Mouse (Mus musculus): ENCODE measurements around the gene Rela.

The Rela gene

DNA sequence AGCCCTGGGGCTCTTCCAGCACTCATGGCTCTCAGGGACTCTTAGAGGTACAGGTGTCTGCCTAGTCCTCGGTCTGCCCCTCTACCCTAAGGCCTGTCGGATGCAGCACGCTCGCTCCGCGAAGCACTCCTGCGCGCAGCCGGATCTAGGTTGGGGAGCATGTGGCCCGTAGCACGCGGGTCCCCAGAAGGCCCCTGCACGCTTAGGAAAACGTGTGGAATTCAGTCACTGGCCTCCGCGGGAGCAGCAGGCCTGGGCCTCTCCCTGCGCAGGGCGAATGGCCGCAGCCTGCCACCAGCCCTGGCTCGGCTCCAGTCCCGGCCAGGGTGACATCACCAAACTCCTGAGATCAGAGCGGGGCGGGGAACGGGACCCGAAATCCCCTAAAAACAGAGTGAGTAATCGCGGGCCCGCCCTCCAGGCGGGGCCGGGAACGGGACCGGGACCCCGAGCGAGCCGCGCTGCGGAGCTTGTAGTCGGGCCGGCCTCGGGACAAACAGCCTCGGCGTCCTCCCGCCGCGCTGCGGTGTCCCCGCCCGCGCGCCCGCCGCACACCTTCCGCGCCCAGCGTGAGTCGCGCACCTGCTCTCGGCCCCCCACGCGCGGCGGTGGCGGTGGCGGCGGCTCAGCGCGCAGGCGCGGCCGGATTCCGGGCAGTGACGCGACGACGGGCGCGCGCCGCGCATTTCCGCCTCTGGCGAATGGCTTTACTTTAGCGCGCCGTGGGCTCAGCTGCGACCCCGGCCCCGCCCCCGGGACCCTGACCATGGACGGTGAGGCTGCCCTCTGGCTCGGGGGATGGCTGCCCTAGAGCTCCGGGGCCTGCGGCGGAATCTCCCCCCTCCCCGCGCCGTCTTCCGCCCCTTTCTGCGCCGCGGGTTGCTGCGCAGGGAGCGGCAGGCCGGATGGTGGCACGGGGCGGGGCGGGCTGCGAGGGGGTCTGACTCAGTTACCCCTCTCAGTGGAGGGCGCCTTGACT, at the start of gene Rela:
TSS of gene Rela (plus strand) at position 415 of the 979 bp plus-strand sequence.
- DNase-seq: peak; percentile 92

DNA sequence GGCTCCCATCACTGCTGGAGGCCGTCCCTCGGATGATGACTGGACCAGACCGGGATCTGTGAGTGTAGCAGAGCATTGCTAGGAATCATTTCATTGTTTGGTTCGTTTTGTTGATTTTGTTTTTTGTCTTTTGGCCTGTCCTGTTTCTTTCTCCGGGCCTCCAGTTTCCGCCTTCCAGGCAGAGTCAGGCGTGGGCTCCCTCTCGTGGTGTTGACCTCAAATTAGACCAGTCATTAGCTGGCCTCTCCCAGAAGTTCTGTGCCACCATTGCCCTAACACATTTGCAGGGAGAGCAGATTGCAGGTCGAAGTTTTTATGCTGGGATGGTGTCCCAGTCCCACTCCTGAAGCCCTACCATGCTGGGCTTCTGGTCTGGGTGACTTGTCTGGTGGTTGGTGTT, 48.1 kb upstream of the Rela start:
- no peak for DNase-seq

DNA sequence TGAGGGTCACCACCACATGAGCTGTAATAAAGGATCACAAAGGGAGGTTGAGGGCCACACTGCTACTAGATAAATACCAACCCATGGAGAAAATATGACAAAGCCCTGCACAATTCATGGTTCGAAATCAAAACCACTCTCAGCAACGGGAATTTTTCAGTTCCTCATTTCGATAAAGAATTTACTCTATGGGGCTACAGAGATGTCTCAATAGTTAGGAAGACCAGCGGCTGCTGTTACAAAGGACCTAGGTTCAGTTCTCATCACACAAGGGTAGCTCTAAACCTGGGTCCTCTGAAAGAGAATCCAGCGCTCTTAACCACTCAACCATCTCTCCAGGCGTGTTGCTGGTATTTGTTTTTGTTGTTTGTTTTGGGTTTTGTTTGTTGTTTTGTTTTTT, 45.4 kb upstream of the Rela start:
- DNase-seq: no peak

DNA sequence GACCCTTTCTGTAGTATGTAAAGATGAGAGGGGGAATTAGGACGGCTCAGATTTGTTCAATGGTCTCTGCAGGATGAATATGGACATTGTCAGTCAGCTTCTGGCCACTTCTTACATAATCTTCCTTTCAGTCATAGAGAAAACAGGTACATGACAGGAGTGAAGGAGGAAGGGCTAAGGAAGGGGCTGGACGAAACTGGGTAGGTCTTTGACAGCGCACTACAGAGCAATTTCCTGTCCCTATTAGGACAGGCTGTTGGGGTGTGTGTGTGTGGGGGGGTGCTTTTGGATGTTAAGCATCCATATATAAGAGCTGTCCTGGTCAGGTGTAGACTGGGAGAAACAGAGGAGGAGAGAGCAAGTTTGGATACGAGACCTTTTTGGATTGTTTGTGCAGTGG, 38.1 kb upstream of the Rela start:
- no peak for DNase-seq

DNA sequence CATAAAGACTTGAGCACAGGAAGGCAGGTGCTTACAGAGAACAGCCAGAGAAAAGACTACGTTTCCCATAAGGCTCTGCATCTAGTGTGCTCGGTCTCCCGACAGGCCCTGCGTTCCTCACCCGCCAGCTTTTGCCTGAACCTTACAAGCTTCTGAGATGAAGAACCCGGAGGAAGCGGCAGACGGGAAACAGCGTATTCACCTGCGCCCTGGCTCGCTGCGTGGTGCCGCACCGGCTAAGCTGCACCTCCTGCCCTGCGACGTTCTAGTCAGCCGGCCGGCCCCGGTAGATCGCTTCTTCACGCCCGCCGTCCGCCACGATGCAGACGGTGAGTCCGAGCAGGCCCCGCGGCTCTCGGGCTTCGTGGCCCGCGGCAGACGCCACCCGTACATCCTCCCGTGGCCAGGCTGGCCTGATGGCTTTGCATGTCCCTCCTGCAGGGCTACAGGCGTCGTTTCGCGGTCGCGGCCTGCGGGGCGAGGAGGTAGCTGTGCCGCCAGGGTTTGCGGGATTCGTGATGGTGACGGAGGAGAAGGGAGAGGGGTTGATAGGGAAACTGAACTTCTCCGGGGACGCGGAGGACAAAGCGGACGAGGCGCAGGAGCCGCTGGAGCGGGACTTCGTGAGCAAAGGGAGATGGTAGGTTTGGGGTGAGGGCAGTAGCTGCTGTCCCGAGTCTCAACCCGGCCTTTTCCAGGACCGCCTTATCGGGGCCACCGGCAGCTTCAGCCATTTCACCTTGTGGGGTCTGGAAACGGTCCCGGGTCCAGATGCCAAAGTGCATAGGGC, 35.3 kb upstream of the Rela start, which contains the start of gene Rnaseh2c:
TSS of gene Rnaseh2c (plus strand) at position 122 of the 790 bp plus-strand sequence.
- peak; percentile 81 for DNase-seq

DNA sequence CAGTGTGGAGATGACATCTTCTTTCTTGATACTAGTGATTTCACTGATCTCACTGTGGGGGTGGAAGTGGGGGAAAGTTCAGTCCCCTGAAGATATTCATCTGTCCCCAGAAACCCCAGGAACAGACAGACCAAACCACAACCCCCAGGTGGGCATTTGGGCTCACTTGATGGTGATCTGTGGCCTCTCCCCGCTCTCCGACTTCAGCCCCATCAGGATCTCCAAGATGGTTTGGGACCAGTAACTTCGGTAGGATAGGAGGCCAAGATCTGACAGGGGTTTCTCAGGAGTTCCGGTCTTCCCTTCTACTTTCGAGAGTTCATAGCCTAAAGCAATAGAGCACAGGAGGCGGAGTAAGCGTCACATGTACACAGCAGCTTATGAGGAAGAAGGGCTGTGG, 33.6 kb upstream of the Rela start:
- no peak for DNase-seq

DNA sequence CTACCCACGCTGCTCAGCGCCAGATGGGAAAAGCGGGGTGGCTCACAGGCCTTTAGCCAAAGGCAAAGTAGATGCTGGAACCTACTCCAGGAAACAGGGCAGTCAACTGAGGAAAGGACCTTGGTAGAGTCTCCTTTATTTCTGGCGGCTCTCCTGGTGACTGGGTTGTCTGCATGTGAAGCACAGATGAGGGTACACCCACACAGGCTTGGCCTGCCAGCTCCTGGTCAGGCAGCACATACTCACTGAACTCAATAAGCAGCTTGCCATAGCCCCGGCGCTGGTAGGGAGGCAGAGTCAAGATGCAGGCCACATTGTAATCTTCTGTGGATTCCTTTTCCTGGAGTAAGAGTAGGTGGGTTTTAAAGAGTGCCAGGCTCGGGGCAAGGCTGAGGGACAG, 32.2 kb upstream of the Rela start:
- DNase-seq: no peak

DNA sequence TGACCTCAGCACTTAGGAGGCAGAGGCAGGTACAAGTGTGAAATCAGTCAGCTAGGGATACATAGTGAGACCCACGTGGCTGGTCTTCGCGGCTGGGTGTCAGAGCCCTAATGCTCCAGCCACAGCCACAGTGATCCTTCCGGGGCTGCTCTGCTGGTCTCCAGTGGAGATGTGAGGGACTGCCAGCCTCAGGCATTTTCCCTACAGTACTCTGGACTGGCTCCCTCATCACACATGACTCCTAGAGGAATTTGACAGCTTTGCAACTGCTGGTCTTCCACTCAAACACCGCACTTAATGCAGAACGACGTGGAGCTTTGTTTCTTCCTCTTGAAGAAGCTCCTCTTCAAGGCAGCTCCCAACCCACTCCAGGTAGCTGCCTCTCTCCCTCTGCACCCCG, 31.1 kb upstream of the Rela start:
- no peak for DNase-seq

DNA sequence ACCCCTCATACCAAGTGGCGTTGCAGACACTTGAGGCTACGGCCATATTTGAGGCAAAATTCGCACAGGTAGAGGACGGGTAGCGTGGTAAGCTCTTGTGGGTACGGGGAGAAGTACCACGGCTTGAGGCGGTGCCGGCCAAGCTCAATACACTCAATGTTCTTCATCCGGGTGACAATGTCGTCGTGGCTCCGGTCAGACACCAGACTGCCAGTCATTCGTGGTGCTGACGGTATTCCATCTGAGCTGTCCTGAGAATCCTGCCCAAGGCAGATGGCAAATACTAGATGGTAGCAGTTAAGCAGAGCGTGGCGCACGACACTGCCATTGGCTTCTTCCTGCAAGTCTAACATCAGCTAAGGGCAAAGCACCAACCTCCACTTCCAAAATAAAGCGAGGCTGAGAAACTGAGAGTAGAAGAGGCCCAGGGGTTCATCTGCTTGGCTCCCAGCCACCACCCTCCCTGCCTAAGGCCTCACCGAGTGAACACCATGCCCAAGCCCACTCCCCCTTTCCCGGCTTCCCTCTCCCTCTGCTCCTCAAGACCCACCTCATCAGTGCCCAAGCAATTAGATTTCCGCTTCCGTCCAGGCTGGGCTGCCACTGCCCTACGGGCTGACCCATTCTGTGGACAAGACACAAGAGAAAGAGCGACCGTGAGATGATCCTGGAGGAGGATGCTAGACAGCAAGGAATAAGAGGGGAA, 29.4 kb upstream of the Rela start:
- no peak for DNase-seq

DNA sequence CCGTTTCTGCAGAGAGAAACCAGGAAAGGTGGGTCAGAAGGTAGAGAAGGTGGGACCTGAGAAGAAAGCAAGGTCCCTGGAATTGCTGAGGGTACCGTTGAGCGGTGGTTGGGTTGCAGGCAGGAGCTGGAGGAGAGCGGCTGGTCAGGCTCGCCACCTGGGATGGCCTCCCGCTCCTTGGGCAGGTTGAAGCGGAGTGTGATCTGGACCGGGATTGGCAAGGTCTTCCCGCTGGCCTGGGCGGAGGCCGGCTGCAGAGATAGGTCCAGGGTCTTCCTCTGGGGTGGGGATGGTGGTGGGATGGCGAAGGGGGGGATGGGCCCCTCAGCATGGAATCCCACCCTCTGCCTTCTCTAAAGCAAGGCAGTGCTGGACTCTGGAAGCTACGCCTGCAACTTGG, 28.6 kb upstream of the Rela start:
- no peak for DNase-seq

DNA sequence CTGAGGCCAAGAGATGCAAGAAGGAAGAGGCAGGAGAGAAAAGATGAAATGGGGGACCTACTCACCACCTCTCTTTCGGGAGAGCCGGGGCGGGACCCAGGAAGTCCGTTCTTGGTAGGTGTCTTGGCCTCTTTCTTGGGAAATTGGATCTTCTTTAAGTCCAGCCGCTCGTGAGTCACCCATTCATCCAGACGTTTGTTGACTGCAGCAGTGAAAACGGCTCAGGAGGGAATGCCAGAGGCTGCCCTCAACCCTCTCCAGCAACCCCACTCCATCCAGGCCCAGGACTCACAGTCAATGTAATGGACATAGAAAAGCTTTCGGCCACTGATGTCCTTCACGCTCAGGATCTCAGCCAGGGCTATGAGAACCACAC, 28.1 kb upstream of the Rela start:
- no peak for DNase-seq

DNA sequence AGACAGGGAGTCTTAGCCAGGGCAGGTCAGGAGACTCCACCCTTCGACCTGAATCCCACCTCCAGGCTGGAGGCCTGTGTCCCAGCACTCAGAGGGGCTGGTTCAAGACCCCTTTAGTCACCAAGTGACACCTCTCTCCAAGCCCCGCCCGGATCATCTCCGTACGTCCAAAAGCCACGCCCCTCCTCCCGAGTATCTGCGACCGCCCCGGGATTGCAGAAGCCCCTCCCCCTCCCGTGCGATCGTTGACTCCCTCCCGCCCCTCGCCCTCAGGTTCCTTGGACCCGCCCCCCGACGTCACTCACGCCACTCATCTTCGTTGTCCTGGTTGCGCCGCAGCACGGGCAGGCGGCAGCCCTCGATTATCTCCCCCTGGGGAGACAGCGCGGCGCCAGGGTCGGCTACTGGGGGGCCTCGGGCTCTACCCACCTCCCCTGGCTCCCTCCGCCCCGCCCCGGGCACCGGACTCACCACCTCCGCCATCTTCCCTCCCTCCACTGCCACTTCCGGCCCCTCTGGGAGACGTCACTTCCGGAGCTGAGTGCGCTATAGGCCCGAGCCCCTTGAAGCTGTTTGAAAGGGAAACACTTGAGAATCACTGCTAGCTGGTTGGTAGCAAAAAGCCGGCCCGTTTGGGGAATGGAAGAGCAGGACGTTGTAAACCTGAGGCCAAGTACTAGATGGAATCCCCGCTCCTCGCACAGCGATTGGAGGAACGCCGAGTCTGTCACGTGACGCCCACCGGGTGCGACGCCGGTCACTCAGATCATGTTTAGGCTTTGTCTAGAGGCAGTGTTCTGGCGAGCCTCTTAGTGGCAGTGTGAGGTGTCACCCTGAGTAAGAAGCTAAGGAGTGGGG, 27.5 kb upstream of the Rela start, which contains the start of gene Kat5:
TSS of gene Kat5 (minus strand) at position 691 of the 858 bp plus-strand sequence.
- DNase-seq: peak; percentile 96

DNA sequence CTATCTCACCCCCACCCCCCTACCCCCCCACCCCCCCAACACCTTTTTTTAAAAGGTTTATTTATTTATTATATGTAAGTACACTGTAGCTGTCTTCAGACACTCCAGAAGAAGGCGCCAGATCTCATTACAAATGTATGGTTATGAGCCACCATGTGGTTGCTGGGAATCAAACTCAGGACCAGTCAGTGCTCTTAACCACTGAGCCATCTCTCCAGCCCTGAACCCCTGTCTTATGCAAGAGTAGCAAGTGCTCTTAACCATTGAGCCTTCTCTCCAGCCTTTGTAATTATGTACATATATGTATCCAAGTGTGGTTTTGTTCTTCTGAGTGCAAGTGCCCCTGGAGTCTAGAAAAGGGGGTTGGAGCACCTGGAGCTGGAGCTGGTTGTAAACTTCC, 25.3 kb upstream of the Rela start:
- no peak for DNase-seq

DNA sequence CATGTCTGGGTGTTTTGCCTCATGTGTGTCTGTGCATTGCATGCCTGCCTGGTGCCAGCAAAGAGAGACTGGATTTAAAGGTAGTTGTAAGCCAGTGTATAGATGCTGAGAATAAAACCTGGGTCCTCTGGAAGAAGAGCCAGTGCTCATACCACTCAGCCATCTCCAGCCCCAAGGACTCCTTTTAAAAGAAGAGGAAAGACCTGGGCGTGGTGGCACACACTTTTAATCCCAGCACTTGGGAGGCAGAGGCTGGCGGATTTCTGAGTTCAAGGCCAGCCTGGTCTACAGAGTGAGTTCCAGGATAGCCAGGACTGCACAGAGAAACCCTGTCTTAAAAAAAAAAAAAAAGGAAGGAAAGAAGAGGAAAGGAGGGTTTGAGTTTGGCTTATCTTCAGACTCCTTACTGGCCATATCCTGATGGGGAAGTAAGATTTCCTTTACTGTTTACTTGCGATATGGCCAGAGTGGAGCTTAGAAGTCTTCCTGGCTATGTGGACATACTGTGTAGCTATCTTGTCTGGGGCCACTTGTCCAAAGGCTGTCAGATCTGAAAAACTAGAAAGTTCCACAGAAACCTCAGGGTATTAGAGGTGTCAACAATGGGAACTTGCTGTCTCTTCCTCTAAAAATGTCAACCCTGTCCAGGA, 24.4 kb upstream of the Rela start:
- DNase-seq: no peak

DNA sequence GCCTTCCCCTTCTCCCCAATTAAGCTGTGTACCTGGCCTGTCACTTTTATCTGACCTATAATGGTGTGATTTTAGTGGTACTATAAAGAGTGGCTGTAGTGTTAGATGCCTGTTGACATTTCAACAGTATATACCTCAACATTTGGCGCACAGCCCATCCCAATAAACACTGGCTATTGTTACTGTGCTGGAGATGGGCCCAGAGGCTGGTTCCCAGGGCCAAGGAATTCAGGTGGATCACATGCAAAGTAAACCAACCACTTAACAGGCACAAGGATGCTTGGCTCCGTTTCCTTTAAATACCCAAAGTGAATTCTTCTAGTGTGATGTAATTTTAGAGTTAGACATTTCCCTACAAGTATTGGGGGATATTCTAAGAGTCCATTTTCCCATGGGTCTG, 22.3 kb upstream of the Rela start:
- DNase-seq: no peak

DNA sequence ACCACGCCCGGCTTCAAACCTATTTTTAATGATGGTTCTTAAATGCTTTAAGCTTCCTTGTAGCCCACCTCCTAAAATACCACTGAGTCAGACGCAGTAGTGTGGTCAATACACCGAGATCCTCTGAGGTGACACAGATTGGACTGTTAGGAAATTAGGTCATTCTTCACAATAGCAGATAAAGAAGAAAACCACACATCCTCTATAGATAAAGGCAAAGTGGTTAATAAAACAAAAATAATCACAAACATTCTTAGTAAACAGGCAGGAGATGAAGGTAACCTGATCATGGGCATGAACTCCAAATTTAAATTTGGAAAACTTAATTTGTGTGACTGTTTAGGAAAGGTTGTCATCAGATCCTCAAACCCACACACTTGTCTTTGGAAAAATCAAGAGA, 17.3 kb upstream of the Rela start:
- DNase-seq: no peak

DNA sequence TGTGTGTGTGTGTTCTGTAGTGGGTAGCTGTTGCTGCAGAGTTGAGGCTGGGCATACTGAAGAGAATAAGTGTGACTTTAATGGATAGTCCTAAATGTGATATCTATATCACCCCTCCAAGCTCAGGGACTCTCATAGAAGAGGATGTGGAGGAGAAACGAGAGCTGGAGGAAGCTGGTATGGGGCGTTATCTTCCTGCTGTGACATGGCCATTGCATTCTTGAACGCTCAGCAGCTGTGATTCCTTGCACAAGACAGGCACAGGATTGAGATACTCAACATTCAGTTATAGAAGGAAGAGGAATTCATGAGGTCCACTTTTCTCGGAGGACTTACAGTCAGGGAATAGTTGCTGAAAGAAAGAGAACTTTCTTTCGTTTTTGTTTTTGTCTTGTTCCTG, 15.4 kb upstream of the Rela start:
- DNase-seq: no peak

DNA sequence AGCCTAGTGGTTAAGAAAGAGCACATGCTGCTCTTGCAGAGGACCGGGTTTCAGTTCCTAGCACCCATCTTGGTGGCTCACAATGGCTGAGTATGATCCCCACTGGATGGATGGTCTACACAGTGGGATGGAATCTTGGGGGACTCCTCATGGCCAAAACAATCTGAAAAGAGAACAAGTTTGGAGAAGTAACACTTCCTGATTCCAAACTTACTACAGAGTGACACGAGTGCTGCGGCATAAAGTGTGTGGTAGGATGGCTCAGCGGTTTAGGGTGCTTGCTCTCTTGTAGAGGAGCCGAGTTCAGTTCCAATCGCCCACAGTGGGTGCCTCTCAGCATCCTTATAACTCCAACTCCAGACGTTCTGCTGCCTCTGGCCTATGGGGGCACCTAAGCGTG, 12.0 kb upstream of the Rela start:
- no peak for DNase-seq

DNA sequence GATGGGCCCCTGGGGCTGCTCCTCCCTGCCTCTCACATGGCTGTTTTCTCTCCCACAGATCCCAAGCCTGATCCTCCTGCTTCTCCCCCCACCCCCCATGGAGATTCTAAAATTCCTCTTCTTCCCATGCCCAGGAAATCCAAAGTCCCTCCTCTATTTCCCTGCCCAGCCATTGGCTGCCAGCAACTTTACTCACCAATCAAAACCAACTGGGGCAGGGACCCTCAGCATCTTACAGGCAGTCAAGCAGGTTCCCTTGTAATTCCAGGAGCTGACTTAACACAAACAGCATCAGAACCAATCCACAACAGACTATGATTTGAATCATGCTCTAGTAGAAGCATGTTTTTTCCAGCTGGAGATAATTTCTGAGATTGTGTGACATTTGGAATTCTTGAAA, 7.4 kb upstream of the Rela start:
- DNase-seq: no peak

DNA sequence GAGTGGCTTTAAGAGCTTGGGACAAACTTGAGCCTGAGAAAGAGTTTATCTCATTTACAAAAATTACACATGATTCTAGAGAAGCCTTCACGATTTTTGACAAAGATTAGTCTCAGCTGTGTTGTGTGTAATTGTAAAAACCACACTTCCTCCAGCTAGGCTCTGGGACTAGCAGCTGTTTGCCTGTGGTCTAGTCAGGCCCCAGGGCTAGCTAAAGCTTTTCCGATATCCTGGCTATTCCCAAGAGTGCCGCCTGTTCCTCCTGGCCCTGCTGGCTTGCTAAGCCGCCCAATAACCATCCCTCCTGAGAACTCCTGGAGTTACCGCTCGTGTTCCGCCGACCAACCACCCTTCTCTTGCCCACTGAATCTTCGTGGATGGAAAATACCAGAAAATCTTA, 5.2 kb upstream of the Rela start:
- no peak for DNase-seq

DNA sequence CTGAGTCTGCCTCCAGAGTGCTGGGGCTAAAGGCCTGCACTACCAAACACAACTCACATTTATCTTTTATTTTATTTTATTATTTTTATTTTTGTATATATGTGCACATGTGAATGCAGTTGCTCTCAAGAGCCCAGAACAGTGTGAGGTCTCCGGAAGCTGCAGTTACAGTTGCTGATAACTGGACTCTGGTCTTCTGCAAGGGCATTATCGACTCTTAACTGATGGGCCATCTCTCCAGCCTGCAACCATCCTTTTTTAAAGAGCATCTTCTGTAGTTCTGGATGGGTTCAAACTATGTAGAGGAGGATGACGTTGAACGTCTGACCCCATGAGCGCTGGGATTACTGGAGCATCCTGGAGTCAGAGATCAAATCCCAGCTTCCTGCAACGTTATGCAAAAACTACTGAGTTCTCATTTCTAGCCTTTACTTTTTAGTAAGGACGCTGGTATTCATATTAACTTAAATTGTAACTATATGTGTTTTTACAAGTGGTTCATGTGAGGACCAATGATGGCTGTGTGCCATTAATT, 1.2 kb upstream of the Rela start:
- no peak for DNase-seq
